Mouse (Mus musculus): ENCODE data around the gene Vsx1. TPM values are rescaled to one million over a fixed set of nuclear protein-coding genes. Genes with fewer than 3 reads are reported as not detected.

The Vsx1 gene
- polyA plus RNA-seq (2015; fragmentation: Nextera tagmentation; extraction: Ambion mirVana) = 0.04 and 0.06 TPM in 2 replicates

DNA sequence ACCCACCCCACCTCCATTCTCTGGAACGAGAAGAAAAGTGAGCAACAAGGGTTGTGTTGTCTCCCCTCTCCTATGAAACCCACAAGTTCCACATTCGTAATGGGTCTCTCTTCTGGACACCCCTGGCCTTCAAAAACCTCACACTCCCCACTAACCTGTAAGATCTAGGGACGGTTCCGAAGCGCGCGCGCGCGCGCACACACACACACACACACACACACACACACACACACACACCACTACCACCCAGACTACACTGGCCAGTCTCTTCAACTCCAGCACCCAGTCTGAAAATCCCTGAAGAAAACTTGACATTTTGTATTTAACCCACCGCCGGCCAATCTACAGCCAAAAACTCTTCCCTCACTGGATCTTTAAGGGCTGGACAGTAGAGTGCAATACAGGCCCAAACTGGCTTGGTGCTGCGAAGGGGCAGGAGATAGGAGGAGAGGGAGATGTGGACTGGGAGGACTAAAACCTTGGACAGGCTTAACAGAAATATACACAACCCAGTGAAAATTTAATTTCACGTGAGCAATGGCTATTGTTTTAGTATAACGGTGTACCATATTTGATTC is at the start of gene Vsx1:
Gene Vsx1 (minus strand): TSS at position 138 of the 578 bp plus-strand sequence.
- H3K36me3 ChIP-seq (replicated peaks) = no peaks in the 10 kb centered on the region
- peak within 1 kb of the TSS; percentile 77 for H3K4me2 ChIP-seq
- peak; percentile 49 for ATAC-seq (replicated peaks)
- peaks cover 17% of the 10 kb centered on the region for H3K4me1 ChIP-seq
- no peak within 1 kb of the TSS for H3K27ac ChIP-seq
- peak within 1 kb of the TSS; percentile 45 for H3K4me3 ChIP-seq
- no peaks in the 10 kb centered on the region for H3K9me3 ChIP-seq
- H3K9ac ChIP-seq = 0 out of 2 replicates have a peak within 1 kb of the TSS, but pooled peaks have one; percentile 7
- 26% methylated on average over 16 of the region's 16 CpGs for WGBS
- peaks cover 57% of the 10 kb centered on the region for H3K27me3 ChIP-seq (replicated peaks)

GRCm38 (mm10) chr2:150737881-150738280 is 48.7 kb upstream of the Vsx1 start:
- H3K4me2 ChIP-seq = no peak overlapping the region
- no peaks in the 10 kb centered on the region for H3K9me3 ChIP-seq
- no peaks in the 10 kb centered on the region for H3K4me1 ChIP-seq
- WGBS = 82% methylated on average over 9 of the region's 9 CpGs
- H3K27me3 ChIP-seq (replicated peaks) = no peaks in the 10 kb centered on the region
- H3K27ac ChIP-seq = no peak overlapping the region
- ATAC-seq (replicated peaks) = no peak
- no peak overlapping the region for H3K9ac ChIP-seq
- no peaks in the 10 kb centered on the region for H3K36me3 ChIP-seq (replicated peaks)
- H3K4me3 ChIP-seq = no peak overlapping the region

- Histone ChIP-seq H3K36me3 (replicated peaks) (no peaks in the 10 kb centered on the region), H3K9ac (no peak overlapping the region), H3K4me2 (0 out of 2 replicates have a peak overlapping the region, but pooled peaks have one; percentile 0), H3K27me3 (replicated peaks) (no peaks in the 10 kb centered on the region), H3K4me3 (no peak overlapping the region), H3K9me3 (no peaks in the 10 kb centered on the region), H3K4me1 (no peaks in the 10 kb centered on the region), H3K27ac (no peak overlapping the region)
- 22% methylated on average over 11 of the region's 11 CpGs for WGBS
- peak; percentile 66 for ATAC-seq (replicated peaks)
Observed at GRCm38 (mm10) chr2:150735756-150736576, 46.8 kb upstream of the Vsx1 start.

GRCm38 (mm10) chr2:150712167-150712674 is 23.1 kb upstream of the Vsx1 start:
- Histone ChIP-seq H3K4me2 (no peak overlapping the region), H3K9ac (no peak overlapping the region), H3K4me1 (no peaks in the 10 kb centered on the region), H3K9me3 (no peaks in the 10 kb centered on the region), H3K27ac (no peak overlapping the region), H3K36me3 (replicated peaks) (no peaks in the 10 kb centered on the region), H3K27me3 (replicated peaks) (no peaks in the 10 kb centered on the region), H3K4me3 (no peak overlapping the region)
- no peak for ATAC-seq (replicated peaks)
- 86% methylated on average over 4 of the region's 4 CpGs for WGBS

GRCm38 (mm10) chr2:150691481-150692170 is 2.5 kb upstream of the Vsx1 start:
- 78% methylated on average over 6 of the region's 6 CpGs for WGBS
- Histone ChIP-seq H3K36me3 (replicated peaks) (no peaks in the 10 kb centered on the region), H3K27me3 (replicated peaks) (peaks cover 49% of the 10 kb centered on the region), H3K27ac (no peak overlapping the region), H3K4me1 (peaks cover 17% of the 10 kb centered on the region), H3K9me3 (no peaks in the 10 kb centered on the region), H3K4me2 (no peak overlapping the region), H3K4me3 (no peak overlapping the region), H3K9ac (no peak overlapping the region)
- ATAC-seq (replicated peaks) = no peak

GRCm38 (mm10) chr2:150690216-150690615 is 1.1 kb upstream of the Vsx1 start:
- Histone ChIP-seq H3K27ac (no peak overlapping the region), H3K36me3 (replicated peaks) (no peaks in the 10 kb centered on the region), H3K4me2 (no peak overlapping the region), H3K27me3 (replicated peaks) (peaks cover 57% of the 10 kb centered on the region), H3K4me1 (peaks cover 17% of the 10 kb centered on the region), H3K9me3 (no peaks in the 10 kb centered on the region), H3K9ac (no peak overlapping the region), H3K4me3 (no peak overlapping the region)
- 2% methylated on average over 11 of the region's 11 CpGs for WGBS
- no peak for ATAC-seq (replicated peaks)

- peak; percentile 81 for ATAC-seq (replicated peaks)
- peaks cover 17% of the 10 kb centered on the region for H3K4me1 ChIP-seq
- H3K36me3 ChIP-seq (replicated peaks) = no peaks in the 10 kb centered on the region
- peak overlapping the region; percentile 77 for H3K4me2 ChIP-seq
- H3K9ac ChIP-seq = 0 out of 2 replicates have a peak overlapping the region, but pooled peaks have one; percentile 7
- peaks cover 57% of the 10 kb centered on the region for H3K27me3 ChIP-seq (replicated peaks)
- H3K4me3 ChIP-seq = peak overlapping the region; percentile 45
- WGBS = under 1% methylated on average over 43 of the region's 44 CpGs
- no peaks in the 10 kb centered on the region for H3K9me3 ChIP-seq
- no peak overlapping the region for H3K27ac ChIP-seq
Observed at GRCm38 (mm10) chr2:150688541-150689186, 496 bp downstream of the Vsx1 start.

DNA sequence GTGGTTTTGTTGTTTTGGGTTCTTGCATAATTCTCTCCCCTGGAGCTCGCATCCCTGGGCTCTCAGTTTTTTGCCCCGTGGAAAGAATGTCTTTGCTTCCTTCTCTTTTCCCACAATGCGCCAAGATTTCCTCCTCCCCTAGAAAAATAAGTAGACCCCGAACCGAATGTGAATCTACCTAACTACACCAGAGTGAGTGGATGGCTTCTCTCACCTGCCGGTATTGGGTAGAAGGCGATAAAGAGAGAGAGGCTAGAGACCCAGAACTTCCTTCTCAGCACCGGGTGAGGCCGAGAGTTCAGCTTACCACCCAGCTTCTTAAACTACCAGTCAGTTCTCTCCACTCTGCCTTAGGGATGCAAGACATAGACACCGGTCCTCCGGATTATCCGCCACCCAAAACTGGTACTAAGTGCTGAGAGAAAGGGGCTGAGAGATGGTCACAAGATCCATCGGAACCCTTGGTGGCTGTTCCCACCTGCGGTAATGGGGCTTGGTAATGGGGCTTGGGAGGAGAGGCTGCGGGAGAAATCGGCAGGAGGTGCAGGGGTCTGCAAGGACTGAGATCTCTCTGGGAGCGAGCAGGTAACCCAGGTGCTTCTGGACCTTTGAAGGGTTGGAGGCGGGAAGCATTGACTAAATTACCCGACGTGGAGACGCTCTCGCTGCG is 1.2 kb downstream of the Vsx1 start:
- Histone ChIP-seq H3K36me3 (replicated peaks) (no peaks in the 10 kb centered on the region), H3K4me1 (peaks cover 17% of the 10 kb centered on the region), H3K27ac (no peak overlapping the region), H3K27me3 (replicated peaks) (peaks cover 57% of the 10 kb centered on the region), H3K4me2 (peak overlapping the region; percentile 77), H3K4me3 (peak overlapping the region; percentile 45), H3K9ac (0 out of 2 replicates have a peak overlapping the region, but pooled peaks have one; percentile 7), H3K9me3 (no peaks in the 10 kb centered on the region)
- ATAC-seq (replicated peaks) = 0 out of 2 replicates have a peak, but pooled peaks have one; percentile 10
- 3% methylated on average over 23 of the region's 23 CpGs for WGBS

DNA sequence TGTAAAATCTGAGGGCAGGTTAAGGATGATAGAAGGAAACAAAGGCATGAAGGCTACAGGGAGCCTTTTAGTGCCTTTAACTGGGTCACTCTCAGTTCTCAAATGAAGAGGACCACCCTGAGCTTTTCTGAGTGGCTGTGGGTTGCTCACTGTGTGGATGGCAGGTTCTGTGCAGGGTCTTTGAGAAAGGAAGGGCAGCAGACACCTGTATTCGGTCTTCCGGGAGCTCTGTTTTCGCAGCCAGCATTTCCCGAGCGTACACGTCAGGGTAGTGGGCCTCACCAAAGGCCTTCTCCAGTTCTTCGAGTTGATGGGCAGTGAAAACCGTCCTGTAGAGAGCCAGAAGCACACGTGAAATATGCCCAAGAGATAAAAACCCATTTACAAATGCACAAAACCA is 3.8 kb downstream of the Vsx1 start:
- Histone ChIP-seq H3K36me3 (replicated peaks) (no peaks in the 10 kb centered on the region), H3K9me3 (no peaks in the 10 kb centered on the region), H3K4me3 (no peak overlapping the region), H3K9ac (no peak overlapping the region), H3K4me2 (no peak overlapping the region), H3K4me1 (peaks cover 17% of the 10 kb centered on the region), H3K27me3 (replicated peaks) (peaks cover 44% of the 10 kb centered on the region), H3K27ac (no peak overlapping the region)
- no peak for ATAC-seq (replicated peaks)
- 87% methylated on average over 9 of the region's 9 CpGs for WGBS

- WGBS = 82% methylated on average over 12 of the region's 12 CpGs
- Histone ChIP-seq H3K4me2 (no peak overlapping the region), H3K4me1 (peaks cover 13% of the 10 kb centered on the region), H3K9ac (no peak overlapping the region), H3K27ac (no peak overlapping the region), H3K36me3 (replicated peaks) (no peaks in the 10 kb centered on the region), H3K4me3 (no peak overlapping the region), H3K9me3 (no peaks in the 10 kb centered on the region), H3K27me3 (replicated peaks) (peaks cover 35% of the 10 kb centered on the region)
- no peak for ATAC-seq (replicated peaks)
Observed at GRCm38 (mm10) chr2:150684451-150684850, 4.7 kb downstream of the Vsx1 start.

DNA sequence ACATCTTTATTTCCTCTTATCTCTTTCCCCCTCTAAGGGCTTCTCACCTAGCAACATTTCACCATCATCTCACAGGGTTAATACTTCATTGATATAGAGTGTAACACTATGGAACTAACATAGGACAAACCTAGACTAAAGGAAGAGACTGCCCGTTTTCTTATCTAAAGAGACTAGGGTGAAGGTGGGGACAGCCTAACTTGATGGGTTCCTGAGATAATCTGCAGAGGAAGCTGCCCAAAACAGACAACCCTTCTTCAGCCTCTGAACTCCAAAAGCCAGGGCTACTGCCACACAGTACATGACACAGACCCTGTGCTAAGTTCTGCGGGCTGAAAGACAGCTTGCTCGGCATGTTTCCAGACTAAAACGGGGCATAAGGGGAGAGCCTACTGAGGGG is 7.6 kb downstream of the Vsx1 start:
- Histone ChIP-seq H3K4me2 (no peak overlapping the region), H3K4me1 (no peaks in the 10 kb centered on the region)
- 70% methylated on average over 4 of the region's 4 CpGs for WGBS

More for the DNA sequence above, 7.6 kb downstream of the Vsx1 start:
- no peak overlapping the region for H3K9ac ChIP-seq
- no peaks in the 10 kb centered on the region for H3K36me3 ChIP-seq (replicated peaks)
- H3K9me3 ChIP-seq = no peaks in the 10 kb centered on the region
- no peak overlapping the region for H3K27ac ChIP-seq
- peaks cover 14% of the 10 kb centered on the region for H3K27me3 ChIP-seq (replicated peaks)
- H3K4me3 ChIP-seq = no peak overlapping the region
- ATAC-seq (replicated peaks) = no peak

Measured in midbrain, embryonic 15.5 days (tissue).